Mouse (Mus musculus): ENCODE measurements around the gene Kif22.
A peak's percentile ranks its signal among the peaks of the same experiment; 100 is the strongest.

The Kif22 gene

DNA sequence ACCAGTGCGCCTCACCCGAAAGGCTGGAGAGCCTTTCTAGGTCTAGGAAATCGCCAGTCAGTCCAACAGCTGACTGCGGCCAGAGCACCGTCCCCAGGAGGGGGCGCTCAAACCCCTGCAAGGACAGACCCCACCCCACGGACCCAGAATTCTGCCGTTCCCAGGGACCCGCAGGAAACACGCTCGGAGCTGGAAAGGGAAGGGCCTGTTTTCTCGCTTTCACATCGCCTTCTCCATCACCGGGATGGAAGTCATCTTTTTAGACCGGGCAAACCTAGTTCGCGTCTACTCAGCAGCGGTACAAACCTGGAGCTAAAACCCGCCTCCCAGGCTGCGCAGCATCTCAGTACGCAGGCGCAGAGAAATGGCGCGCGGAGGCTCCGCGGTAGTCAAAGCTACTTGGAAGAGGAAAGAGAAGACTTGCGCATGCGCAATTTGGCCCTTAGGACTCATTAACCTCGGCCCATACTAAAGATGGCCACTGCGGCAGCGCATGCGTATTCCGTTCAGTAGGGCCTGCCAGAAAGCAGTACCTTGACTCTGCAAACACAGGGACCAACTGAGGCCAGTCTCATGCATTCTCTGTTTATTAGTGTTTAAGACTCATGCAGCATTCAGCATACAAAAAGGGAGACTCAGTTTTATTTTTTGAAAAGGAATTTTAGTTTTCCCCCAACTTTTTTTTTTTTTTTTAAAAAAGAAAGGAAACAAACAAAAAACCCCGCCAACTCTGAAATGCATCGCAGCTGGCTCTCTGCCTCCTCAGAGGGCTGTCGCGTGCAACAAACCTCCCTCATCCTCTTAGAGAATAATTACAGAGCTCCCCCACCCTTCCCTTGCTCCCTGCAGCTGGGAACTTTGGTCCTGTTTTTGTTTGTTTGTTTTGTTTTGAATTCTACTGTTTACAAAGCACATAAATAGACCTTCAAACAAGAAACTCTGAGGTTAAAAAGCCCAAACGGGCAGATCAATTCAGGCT, 25.0 kb downstream of the Kif22 start, which contains the start of gene Pagr1a:
Pagr1a (minus strand) TSS at position 382 of the 979 bp plus-strand sequence.
- peak; percentile 98 for DNase-seq (ENCODE audit: low read depth, low spot score)

DNA sequence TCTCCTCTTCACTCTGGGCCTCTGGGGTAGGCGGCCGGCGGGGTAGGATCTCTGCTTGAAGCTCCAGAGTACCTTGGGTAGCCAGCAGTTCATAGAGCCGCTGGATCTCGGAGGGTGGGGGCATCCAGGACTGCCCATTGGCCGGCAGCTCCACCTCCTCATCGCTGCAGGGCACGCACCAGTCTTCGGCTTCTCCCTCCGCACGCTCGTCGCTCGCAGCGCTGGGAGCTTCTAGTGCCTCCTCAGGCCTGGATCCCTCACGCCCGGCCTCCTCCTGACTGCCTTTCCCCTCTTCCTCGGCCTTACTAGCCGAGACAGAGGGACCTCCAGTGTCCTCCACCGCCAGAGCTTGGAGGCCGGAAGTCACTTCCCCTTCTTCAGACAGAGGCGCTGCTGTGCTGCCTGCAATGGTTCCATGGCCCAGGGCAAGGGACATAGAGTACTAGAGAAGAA, 25.8 kb downstream of the Kif22 start:
- DNase-seq (ENCODE audit: low read depth, low spot score), result no peak

DNA sequence TGATC, 26.0 kb downstream of the Kif22 start, which contains the start of gene Pagr1b:
Pagr1b (minus strand) TSS at position 4 of the 5 bp plus-strand sequence.
- no peak for DNase-seq (ENCODE audit: low read depth, low spot score)

DNA sequence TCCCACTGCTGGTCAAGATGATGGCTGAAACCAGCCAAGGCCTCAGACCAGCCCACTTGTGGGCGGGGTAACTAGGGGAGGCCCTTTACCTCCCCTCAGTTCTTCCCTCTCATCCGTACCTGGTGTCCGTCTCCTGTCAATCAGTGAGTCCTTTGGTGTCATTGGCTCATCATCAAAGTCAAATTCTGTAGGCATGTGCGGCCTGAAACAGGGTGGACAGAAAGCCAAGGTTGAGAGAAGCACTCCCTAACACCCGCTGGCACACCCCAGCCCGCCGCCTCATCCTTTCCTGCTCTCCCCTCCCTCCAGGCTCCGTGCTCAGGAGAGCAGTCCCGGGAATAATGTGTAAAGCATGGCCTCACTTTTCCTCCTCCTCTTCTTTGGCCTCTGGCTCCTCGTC, 26.2 kb downstream of the Kif22 start:
- DNase-seq (ENCODE audit: low read depth, low spot score), result no peak

DNA sequence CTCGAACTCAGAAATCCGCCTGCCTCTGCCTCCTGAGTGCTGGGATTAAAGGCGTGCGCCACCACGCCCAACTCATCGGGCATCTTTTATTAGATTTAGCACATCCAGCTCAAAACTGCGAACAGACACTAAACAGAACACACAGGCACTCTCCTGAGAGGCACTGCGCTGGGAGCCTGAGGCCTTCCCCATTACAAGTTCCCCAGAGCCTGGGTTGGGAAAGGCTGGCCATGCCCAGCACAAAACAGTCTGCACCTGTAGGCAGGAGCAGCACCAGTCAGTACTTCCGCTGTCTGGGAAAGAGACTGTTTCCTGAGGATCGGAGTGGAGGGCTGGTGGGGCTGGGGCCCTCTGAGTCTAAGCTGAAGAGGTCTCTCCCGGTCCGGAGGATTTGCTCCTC, 27.3 kb downstream of the Kif22 start:
- DNase-seq (ENCODE audit: low read depth, low spot score), result no peak

DNA sequence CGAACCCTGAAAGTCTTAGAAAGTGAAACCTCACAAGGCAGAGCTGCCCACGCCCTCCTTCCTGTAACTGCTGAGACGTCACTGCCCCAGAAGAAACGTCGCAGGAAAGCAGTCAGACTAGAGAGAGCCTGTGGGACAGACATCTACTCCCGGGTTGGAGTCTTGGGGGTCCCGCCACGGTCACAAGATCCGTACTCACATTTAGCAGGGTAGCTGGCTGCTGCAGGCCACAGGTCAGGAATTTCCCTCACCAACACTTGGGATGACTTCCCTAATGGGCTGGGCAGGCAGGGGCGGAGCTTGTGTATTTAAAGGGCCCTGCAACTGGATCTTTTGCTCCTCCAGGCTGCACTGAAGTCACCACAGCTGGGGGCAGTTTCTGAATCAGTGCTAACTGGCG, 28.0 kb downstream of the Kif22 start, which contains the start of gene Mvp:
Mvp (minus strand) TSS at position 302 of the 400 bp plus-strand sequence.
- no peak for DNase-seq (ENCODE audit: low read depth, low spot score)

DNA sequence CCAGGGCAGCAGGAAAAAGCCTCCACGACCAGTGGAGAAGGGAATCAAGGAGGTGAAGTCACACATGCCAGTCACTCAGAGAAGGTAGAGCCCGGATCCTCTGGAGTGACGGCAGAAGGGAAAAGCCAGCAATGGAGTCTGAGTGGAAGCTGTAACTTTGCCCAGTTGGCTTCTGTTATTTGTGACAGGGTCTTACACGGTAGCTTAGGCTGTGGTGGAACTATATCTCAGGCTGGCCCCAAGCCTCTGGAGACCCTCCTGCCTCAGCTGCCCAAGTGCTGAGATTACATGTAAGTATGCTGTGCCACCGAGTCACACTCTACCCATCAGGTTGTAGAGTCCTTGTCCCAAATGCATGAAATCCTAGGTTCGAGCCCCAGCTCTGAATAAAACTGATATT, 28.9 kb downstream of the Kif22 start:
- no peak for DNase-seq (ENCODE audit: low read depth, low spot score)

DNA sequence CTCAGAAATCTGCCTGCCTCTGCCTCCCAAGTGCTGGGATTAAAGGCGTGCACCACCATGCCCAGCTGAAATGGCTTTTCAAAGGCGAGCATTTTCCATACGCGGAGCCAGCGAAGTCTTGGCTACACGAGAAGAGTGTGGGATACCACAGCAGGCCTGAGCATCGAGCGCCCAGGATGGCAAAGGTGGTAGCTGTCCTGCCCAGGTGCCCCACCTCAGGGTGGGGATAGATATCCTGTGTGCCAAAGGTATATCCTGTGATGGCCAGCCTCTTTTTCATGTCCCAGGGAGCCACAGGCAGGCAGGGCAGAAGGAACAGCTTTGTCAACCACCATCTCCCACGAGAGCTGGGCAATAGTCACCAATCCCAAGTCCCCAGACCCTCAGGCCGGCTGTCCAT, 29.4 kb downstream of the Kif22 start:
- no peak for DNase-seq (ENCODE audit: low read depth, low spot score)

DNA sequence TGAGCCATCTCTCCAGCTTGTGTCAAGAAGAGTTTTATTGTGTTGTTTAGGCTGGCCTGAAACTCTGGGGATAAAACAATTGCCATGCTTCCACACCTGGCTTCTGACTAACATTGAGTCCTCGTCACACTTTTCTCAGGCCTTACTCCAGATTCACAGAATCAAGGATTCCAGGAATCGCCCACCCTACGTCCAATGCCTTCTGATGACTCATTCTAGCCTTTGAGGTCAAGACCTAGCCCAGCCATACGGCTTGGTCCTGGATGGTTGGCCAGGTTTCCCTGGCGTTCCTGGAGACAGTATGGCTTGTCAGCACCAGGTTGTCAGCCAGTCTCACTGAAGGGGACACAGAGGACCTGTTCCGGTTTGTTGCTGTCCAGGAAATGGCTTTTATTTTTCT, 29.9 kb downstream of the Kif22 start:
- DNase-seq (ENCODE audit: low read depth, low spot score), result no peak

DNA sequence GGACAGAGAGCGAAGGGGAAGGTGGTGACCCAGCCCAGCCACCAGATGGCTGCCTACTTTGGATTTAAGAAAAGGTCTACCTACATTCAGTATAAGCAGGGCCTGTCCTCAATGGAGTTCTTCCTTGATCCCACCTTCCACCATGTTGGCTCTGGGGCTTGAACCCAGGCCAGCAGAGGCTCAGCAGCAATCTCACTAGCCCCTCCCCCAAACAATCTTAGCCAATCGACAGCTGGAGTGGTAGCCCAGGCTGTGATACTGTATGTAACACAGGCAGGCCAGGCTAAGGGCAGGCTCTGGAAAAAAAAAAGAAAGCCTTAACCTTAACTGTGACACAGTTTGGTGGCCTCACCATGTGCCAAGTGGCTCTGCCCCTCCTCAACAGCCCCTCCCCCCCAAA, 30.6 kb downstream of the Kif22 start:
- no peak for DNase-seq (ENCODE audit: low read depth, low spot score)

DNA sequence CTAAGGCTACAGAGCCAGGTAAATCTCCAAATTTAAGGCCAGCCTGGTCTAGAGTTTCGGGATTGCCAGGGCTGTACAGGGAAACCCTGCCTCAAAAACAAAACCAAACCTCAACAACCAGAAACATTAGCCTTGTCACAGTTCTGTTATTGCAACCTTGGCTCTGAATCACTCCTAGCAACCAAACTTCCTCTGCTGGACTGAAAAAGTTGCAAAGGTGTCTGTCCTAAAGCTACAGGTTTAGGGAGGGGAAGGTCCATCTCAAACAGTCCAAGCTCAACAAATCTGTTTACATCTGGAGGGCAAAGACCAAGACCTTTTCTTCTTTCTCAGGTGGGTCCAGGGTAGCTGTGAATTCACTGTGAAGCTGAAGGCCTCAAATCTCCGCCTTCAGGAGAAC, 31.2 kb downstream of the Kif22 start:
- no peak for DNase-seq (ENCODE audit: low read depth, low spot score)

DNA sequence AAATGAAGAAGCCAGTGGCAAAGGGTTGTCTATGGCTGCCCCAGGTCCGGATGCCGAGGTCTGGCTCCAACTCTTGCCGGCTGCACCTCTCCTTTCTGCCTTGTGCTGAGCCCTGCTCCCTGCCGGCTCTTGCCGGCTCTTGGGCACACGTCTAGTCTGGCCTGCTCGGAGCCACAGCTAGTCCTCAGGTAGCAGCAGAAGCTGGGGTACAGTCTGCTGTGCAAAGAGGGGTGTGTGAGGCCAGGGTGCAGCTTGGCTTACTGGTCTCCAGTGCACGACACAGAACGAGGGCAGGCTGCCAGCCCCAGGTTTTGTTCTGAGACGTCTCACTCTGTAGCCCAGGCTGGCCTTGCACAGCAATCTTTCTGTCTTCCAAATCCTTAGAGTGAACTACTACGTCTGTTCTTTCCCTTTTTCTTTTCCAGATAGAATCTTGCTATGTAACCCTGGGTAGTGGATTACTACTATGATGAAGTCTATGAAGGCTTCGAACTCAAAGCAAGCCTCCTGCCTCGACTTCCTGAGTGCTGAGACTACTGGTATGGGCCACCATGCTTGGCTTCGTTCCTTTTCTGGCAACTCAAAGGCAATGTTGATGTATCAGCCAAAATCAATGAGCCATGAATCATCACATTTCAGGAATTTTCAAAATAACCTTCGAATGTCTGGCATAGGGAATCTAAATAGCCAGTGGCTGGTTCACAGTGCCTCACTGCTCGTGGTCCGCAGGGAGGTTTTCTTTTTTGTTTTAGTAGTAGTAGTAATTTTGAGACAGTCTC, 32.8 kb downstream of the Kif22 start:
- DNase-seq (ENCODE audit: low read depth, low spot score), result no peak

DNA sequence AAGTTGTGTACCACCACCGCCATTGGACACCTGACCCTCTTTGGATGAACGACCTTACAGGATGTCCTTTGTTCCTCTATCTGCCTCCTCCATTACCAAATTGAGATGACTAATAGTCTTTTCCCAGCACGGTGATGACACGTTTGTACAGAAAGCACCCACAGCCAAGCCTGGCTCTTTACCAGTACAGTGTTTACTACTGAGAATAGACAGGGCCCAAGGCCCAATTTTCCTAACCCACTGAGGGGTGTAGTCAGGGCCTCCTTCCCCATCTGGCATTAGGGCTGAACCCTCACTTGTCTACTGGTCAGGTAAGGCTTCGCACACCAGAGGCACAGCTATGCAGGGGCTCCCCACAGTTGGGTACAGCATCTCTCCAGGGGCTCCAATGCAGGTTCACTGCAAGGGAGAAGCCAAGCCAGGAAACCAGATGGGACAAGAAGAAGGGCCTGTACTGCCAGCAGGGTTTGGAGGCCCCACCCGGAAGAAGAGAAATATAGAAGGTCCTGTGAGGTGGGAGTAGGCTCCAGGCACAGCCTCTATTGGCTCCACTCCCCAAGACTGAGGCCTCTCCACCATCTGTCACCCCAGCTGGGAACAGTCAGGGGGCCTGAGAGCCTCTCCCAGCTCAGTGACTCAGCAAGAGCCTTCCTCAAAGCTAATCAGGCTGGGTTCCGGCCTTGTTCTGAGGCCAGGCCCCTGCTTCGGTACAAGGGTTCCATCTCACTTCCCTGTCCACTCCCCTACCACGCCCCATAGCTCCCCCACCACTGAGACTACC, 33.8 kb downstream of the Kif22 start:
- DNase-seq (ENCODE audit: low read depth, low spot score), result no peak

DNA sequence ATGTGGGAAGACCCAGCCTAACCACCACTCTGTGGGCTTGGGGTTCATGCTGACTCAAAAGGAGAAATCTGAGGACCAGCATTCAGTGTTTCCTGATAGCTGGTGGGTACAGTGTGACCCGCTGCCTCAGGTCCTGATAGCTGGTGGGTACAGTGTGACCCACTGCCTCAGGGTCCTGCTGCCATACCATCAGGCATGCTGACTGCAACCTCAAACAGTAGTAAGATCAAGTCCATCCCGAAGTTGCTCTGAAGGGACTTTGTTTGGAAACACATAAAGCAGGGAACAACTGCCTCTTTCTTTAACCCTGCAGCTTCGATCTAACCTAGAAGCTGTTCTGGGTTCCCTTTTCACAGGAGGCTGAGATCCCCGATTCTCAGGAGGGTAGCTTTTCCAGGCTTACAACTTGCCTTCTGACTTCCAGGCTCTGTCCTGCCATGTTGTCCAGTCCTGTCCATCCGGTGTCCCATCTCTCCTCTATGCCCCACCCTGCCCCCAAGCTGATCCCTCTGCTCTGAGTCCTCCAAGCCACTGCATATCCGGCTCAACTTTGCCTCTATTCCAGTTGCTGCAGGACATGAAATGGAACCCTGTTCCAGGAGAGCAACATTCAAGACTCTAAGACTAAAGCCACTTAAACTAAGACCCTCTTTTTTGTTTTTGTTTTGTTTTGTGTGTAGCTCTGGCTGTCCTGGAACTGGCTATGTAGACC, 34.8 kb downstream of the Kif22 start:
- no peak for DNase-seq (ENCODE audit: low read depth, low spot score)

DNA sequence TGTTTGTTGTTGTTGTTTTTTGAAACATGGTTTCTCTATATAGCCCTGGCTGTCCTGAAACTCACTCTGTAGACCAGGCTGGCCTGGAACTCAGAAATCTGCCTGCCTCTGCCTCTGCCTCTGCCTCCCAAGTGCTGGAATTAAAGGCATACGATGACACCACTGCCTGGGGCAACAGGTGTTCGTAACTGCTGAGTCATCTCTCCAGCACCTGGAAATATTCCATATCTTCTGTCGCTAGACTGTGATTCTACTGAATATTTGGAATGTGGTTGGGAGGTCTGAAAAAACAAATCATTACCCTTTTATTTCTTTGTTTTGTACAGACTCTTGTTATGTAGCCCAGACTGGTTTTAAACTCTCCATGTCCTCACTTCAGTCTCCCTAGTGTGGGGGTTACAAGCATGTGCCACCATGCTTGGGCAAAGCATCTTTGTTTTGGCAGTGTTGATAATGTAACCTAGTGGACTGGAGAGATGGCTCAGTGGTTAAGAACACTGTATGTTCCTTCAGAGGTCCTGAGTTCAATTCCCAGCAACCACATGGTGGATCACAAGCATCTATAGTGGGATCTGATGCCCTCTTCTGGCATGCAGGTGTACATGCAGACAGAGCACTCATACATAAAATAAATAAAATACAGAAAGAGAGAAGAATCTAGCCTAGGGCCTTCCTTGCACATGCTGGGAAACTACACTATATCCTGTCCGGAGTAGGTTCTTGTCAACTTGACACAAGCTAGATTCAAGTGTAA, 38.0 kb downstream of the Kif22 start:
- no peak for DNase-seq (ENCODE audit: low read depth, low spot score)

DNA sequence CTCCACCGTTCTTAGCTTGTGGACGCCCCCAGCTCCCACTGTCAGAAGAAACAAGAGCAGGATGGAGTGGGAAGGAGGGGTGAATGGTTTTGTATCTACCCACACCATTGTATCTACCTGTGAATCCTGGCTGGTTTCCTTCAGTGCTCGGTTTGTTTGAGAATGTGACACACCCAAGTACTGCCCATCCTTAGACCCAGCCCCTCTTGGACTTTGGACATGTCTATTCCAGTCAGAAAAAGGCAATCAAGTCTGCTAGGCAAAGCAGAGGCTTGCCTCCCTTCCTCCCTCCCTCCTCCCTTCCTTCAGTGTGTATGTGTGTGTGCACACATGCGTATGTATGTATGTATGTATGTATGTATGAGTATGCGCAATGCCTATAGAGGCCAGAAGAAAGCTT, 38.7 kb downstream of the Kif22 start:
- no peak for DNase-seq (ENCODE audit: low read depth, low spot score)

DNA sequence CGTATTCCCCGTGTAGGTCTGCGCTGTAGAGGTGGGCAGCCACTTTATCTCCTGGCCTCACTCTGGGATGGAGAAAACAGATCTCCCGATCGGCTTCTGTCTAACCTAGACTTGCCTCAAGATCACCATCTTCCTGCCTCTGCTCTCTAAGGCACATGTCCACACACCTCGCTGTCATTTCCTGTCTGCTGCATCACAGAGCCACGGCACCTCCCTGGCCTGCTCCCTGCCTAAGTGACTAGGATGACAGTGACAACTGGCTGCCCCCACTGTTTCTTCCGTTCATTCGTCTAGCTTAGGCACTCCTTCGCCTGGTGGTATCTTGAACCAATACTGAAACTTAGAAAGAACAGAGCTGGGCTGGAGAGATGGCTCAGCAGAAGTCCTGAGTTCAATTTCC, 42.7 kb downstream of the Kif22 start:
- DNase-seq (ENCODE audit: low read depth, low spot score), result no peak

DNA sequence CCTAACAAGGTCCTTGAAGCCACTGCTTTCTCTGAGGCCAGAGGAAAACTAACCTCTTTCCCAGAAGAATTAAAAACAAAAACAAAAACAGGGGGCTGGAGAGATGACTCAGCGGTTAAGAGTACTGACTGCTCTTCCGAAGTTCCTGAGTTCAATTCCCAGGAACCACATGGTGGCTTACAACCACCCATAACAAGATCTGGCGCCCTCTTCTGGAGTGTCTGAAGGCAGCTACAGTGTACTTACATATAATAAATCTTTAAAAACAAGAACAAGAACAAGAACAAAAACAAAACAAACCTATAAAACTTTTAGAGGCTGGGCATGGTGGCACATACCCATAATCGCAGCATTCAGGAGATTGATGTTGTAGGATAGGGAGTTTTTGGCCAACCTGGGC, 45.8 kb downstream of the Kif22 start:
- no peak for DNase-seq (ENCODE audit: low read depth, low spot score)

DNA sequence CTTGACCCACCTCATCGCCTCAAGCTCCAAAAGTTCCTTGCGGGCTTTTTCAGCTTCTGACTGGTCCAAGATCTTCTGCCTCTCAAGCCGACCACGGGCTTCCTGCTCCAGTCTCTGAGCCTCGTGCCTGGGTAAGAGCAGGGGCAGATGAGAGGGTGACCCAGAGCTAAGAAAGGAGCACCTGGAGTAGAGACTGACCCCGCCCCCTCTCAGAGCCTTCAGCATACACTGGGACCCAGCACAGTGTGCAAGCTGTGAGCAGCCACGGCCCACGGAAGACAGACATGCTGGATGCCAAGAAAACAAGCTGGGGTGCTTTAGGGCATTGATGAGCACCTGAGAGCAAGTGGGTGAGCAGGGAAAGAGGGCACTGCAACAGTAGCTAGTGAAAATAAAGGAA, 53.5 kb downstream of the Kif22 start:
- DNase-seq (ENCODE audit: low read depth, low spot score), result no peak

DNA sequence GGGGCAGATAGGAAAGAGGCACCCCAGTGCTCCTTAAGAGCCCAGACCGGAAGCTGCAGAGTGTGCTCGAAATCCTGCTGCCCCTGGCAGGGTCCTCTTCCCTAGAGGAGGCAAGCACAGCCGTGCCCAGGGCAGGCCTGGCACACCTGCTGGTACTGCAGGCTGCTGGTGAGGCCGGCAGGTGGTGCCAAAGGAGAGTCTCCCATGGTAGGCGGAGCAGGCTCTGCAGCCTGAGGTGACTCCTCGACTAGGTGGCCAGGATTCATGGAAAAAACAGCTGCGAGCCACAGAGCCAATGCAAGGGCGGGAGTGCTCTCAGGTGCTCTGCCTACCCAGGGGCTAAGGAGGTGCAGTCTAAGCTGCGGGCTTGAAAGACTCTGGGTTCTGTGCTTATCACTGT, 56.0 kb downstream of the Kif22 start:
- no peak for DNase-seq (ENCODE audit: low read depth, low spot score)

Data from brain, embryonic 18.5 days (tissue).